Mouse (Mus musculus) stomach, postnatal 0 days (tissue): Measurements from ENCODE around the gene Ccdc153.

Experiments
- CTCF ChIP-seq: IDR thresholded peaks from 2 replicates; pipeline ENCODE4 v1.5.1; 2016; ENCODE audit warnings: antibody characterized with exemption, low read depth, mild to moderate bottlenecking, moderate library complexity
- EP300 ChIP-seq: optimal IDR thresholded peaks from 2 replicates; pipeline ENCODE3; 2016; ENCODE audit warnings: antibody characterized with exemption

DNA sequence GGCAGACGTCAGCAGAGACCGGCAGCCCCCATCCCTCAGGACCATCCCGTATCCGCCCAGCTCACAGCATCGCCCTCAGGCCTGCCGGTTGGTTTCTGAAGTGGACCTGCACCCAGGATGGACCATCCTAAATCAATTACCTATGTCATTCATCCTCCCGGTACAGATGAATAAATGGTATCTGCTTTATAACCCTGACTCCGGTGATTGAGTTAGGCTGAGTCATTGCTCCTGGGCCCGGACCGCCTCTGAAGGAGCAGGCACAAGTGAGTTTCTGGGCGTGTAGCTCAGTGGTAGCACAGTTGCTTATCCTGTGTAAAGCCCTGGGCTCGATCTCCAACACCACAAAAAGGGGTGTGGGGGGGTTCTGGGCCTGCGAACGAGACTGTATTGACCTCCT, 20.9 kb downstream of the Ccdc153 start:
- TF ChIP-seq EP300 (no peak), CTCF (no peak)
